Mouse (Mus musculus) R1 (cell line): ENCODE data around the gene Pgbd1.
"Not testable (repeated sequence)": the region's sequence is repeated elsewhere in the genome, so short reads cannot be mapped to it uniquely, and the experiment has no call there.

ENCODE experiments used
- DNase-seq: peaks from one replicate; pipeline ENCODE4 v3.0.0-alpha.2; 2018; ENCODE audit warnings: low read depth, low spot score

The Pgbd1 gene

GRCm38 (mm10) chr13:21415750-21416149, 25.1 kb downstream of the Pgbd1 start:
- no peak for DNase-seq

- DNase-seq, result no peak
These were observed 25.6 kb downstream of the Pgbd1 start for GRCm38 (mm10) chr13:21415266-21415665.

- DNase-seq, result peak; percentile 46
These were observed 26.3 kb downstream of the Pgbd1 start for GRCm38 (mm10) chr13:21414231-21415212.

GRCm38 (mm10) chr13:21408805-21409459, 31.9 kb downstream of the Pgbd1 start:
- no peak for DNase-seq

- DNase-seq, result peak; percentile 93
These were observed 32.7 kb downstream of the Pgbd1 start for GRCm38 (mm10) chr13:21407969-21408804.

GRCm38 (mm10) chr13:21407341-21407740, 33.5 kb downstream of the Pgbd1 start:
- DNase-seq, result no peak

- no peak for DNase-seq
These were observed 38.0 kb downstream of the Pgbd1 start for GRCm38 (mm10) chr13:21402848-21403247.

GRCm38 (mm10) chr13:21402287-21402846, 38.5 kb downstream of the Pgbd1 start, which contains the start of gene Zkscan3:
Gene Zkscan3, minus strand, starts transcription at chr13:21402755.
- DNase-seq, result peak; percentile 85

- DNase-seq, result peak; percentile 57
These were observed 39.1 kb downstream of the Pgbd1 start for GRCm38 (mm10) chr13:21401636-21402286.

- DNase-seq, result no peak
These were observed 39.7 kb downstream of the Pgbd1 start for GRCm38 (mm10) chr13:21401166-21401565.

GRCm38 (mm10) chr13:21397486-21397885, 43.4 kb downstream of the Pgbd1 start:
- no peak for DNase-seq

GRCm38 (mm10) chr13:21396048-21396447, 44.8 kb downstream of the Pgbd1 start:
- not testable (repeated sequence) for DNase-seq

GRCm38 (mm10) chr13:21395623-21396022, 45.2 kb downstream of the Pgbd1 start:
- no peak for DNase-seq

- DNase-seq, result no peak
These were observed 45.6 kb downstream of the Pgbd1 start for GRCm38 (mm10) chr13:21395211-21395610.

- DNase-seq, result no peak
These were observed 63.1 kb downstream of the Pgbd1 start for GRCm38 (mm10) chr13:21377773-21378172.

- DNase-seq, result no peak
These were observed 68.2 kb downstream of the Pgbd1 start for GRCm38 (mm10) chr13:21372700-21373099.
